Mouse (Mus musculus) midbrain, embryonic 13.5 days (tissue): Measurements from ENCODE around the gene Wrap53. TPM values are rescaled to one million over a fixed set of nuclear protein-coding genes. Genes with fewer than 3 reads are reported as not detected.

ENCODE experiments used
- ATAC-seq: fragments of 200-750 bp; cut with Nextera tagmentation; 2 replicates; pipeline ENCODE4 v1.8.0; 2017; ENCODE audit warnings: mild to moderate bottlenecking, moderate TSS enrichment, moderate library complexity
- H3K27ac ChIP-seq: fragments of 300-500 bp; sonication (generic); 2 replicates; pipeline ENCODE4 v1.5.1; 2015; ENCODE audit warnings: inconsistent platforms, mild to moderate bottlenecking, moderate library complexity
- H3K27me3 ChIP-seq: fragments of 300-500 bp; sonication (generic); 2 replicates; pipeline ENCODE4 v1.6.1; 2015; ENCODE audit warnings: mild to moderate bottlenecking, inconsistent platforms
- H3K36me3 ChIP-seq: fragments of 300-500 bp; sonication (generic); 2 replicates; pipeline ENCODE4 v1.6.1; 2015; ENCODE audit warnings: mild to moderate bottlenecking, inconsistent platforms
- H3K4me1 ChIP-seq: fragments of 300-500 bp; sonication (generic); replicated peaks from 2 replicates; pipeline ENCODE4 v1.6.1; 2015; ENCODE audit warnings: inconsistent platforms
- H3K4me2 ChIP-seq: fragments of 300-500 bp; sonication (generic); replicated peaks from 2 replicates; pipeline ENCODE4 v1.6.1; 2015; ENCODE audit warnings: moderate library complexity, mild to moderate bottlenecking, inconsistent platforms
- H3K4me3 ChIP-seq: fragments of 300-500 bp; sonication (generic); replicated peaks from 2 replicates; pipeline ENCODE4 v1.5.1; 2015; ENCODE audit warnings: mild to moderate bottlenecking, inconsistent platforms
- H3K9ac ChIP-seq: fragments of 300-500 bp; sonication (generic); replicated peaks from 2 replicates; pipeline ENCODE4 v1.6.1; 2015; ENCODE audit warnings: mild to moderate bottlenecking, inconsistent platforms
- H3K9me3 ChIP-seq: fragments of 300-500 bp; sonication (generic); 2 replicates; pipeline ENCODE4 v1.6.1; 2016; ENCODE audit warnings: mild to moderate bottlenecking, inconsistent platforms
- WGBS: fragments of 180-500 bp; shearing (Covaris S2); methylation state at CpG from one replicate; pipeline ENCODE4 v1.1.7; 2015; 5-methylcytosine and 5-hydroxymethylcytosine counted together
- polyA plus RNA-seq: library from polyadenylated mRNA; unstranded; fragments of >200 nt; fragmentation: Nextera tagmentation; extraction: Ambion mirVana; gene quantifications from 2 replicates; pipeline ENCODE4 v1.2.1, GENCODE M21; 2015

The Wrap53 gene
- polyA plus RNA-seq, 1 experiment from 2014 or later, result 26.9 TPM

GRCm38 (mm10) chr11:69594853-69595252 lies 14.8 kb upstream of the Wrap53 start:
- no peak overlapping the region for H3K9ac ChIP-seq
- no peak overlapping the region for H3K27ac ChIP-seq
- no peak overlapping the region for H3K4me3 ChIP-seq
- no peaks in the 10 kb centered on the region for H3K27me3 ChIP-seq
- peaks cover 40% of the 10 kb centered on the region for H3K36me3 ChIP-seq
- 97% methylated on average over 6 of the region's 6 CpGs for WGBS
- H3K4me2 ChIP-seq, result no peak overlapping the region
- peaks cover 15% of the 10 kb centered on the region for H3K4me1 ChIP-seq
- H3K9me3 ChIP-seq, result no peaks in the 10 kb centered on the region
- no peak for ATAC-seq

GRCm38 (mm10) chr11:69592799-69593198 lies 12.7 kb upstream of the Wrap53 start:
- Histone ChIP-seq H3K36me3 (peaks cover 60% of the 10 kb centered on the region), H3K4me1 (0 out of 2 replicates have a peak, but pooled peaks cover 8% of the 10 kb centered on the region), H3K27ac (peak overlapping the region; percentile 64), H3K4me3 (no peak overlapping the region), H3K27me3 (no peaks in the 10 kb centered on the region), H3K9me3 (no peaks in the 10 kb centered on the region), H3K9ac (no peak overlapping the region), H3K4me2 (no peak overlapping the region)
- 89% methylated on average over 4 of the region's 4 CpGs for WGBS
- ATAC-seq, result no peak

GRCm38 (mm10) chr11:69591899-69592637 lies 12.0 kb upstream of the Wrap53 start:
- Histone ChIP-seq H3K9ac (0 out of 2 replicates have a peak overlapping the region, but pooled peaks have one; percentile 10), H3K36me3 (peaks cover 68% of the 10 kb centered on the region), H3K4me2 (no peak overlapping the region), H3K4me1 (0 out of 2 replicates have a peak, but pooled peaks cover 8% of the 10 kb centered on the region), H3K4me3 (no peak overlapping the region), H3K27me3 (no peaks in the 10 kb centered on the region), H3K27ac (peak overlapping the region; percentile 64), H3K9me3 (no peaks in the 10 kb centered on the region)
- ATAC-seq, result peak; percentile 62
- 68% methylated on average over 7 of the region's 7 CpGs for WGBS

GRCm38 (mm10) chr11:69591424-69591823 lies 11.4 kb upstream of the Wrap53 start:
- H3K4me3 ChIP-seq, result no peak overlapping the region
- no peak overlapping the region for H3K27ac ChIP-seq
- ATAC-seq, result no peak
- no peak overlapping the region for H3K9ac ChIP-seq
- H3K27me3 ChIP-seq, result no peaks in the 10 kb centered on the region
- H3K36me3 ChIP-seq, result peaks cover 70% of the 10 kb centered on the region
- H3K9me3 ChIP-seq, result no peaks in the 10 kb centered on the region
- 0 out of 2 replicates have a peak, but pooled peaks cover 8% of the 10 kb centered on the region for H3K4me1 ChIP-seq
- H3K4me2 ChIP-seq, result no peak overlapping the region
- 86% methylated on average over 3 of the region's 3 CpGs for WGBS

- H3K4me3 ChIP-seq, result no peak overlapping the region
- no peak overlapping the region for H3K9ac ChIP-seq
- no peak overlapping the region for H3K4me2 ChIP-seq
- H3K36me3 ChIP-seq, result peaks cover 67% of the 10 kb centered on the region
- H3K9me3 ChIP-seq, result no peaks in the 10 kb centered on the region
- H3K4me1 ChIP-seq, result 0 out of 2 replicates have a peak, but pooled peaks cover 8% of the 10 kb centered on the region
- no peak overlapping the region for H3K27ac ChIP-seq
- no peaks in the 10 kb centered on the region for H3K27me3 ChIP-seq
- WGBS, result 95% methylated on average over 8 of the region's 8 CpGs
- ATAC-seq, result no peak
Observed at GRCm38 (mm10) chr11:69590622-69591021, 10.6 kb upstream of the Wrap53 start.

GRCm38 (mm10) chr11:69589207-69589834 lies 9.3 kb upstream of the Wrap53 start:
- Histone ChIP-seq H3K36me3 (peaks cover 61% of the 10 kb centered on the region), H3K4me1 (0 out of 2 replicates have a peak, but pooled peaks cover 8% of the 10 kb centered on the region), H3K4me3 (no peak overlapping the region), H3K4me2 (no peak overlapping the region), H3K9ac (no peak overlapping the region), H3K9me3 (no peaks in the 10 kb centered on the region), H3K27me3 (no peaks in the 10 kb centered on the region), H3K27ac (no peak overlapping the region)
- no peak for ATAC-seq
- 96% methylated on average over 22 of the region's 22 CpGs for WGBS

GRCm38 (mm10) chr11:69585718-69586325 lies 5.8 kb upstream of the Wrap53 start:
- Histone ChIP-seq H3K9me3 (no peaks in the 10 kb centered on the region), H3K4me3 (no peak overlapping the region), H3K27me3 (no peaks in the 10 kb centered on the region), H3K4me2 (no peak overlapping the region), H3K9ac (no peak overlapping the region), H3K27ac (no peak overlapping the region), H3K4me1 (peaks cover 14% of the 10 kb centered on the region), H3K36me3 (peaks cover 42% of the 10 kb centered on the region)
- WGBS, result 86% methylated on average over 7 of the region's 7 CpGs
- no peak for ATAC-seq

- no peaks in the 10 kb centered on the region for H3K27me3 ChIP-seq
Observed at GRCm38 (mm10) chr11:69584937-69585336, 4.9 kb upstream of the Wrap53 start.

GRCm38 (mm10) chr11:69584008-69584407 lies 4.0 kb upstream of the Wrap53 start:
- Histone ChIP-seq H3K4me1 (peaks cover 14% of the 10 kb centered on the region), H3K27ac (no peak overlapping the region), H3K36me3 (peaks cover 25% of the 10 kb centered on the region), H3K27me3 (no peaks in the 10 kb centered on the region), H3K4me2 (no peak overlapping the region), H3K9ac (no peak overlapping the region), H3K4me3 (no peak overlapping the region), H3K9me3 (no peaks in the 10 kb centered on the region)
- no peak for ATAC-seq
- 90% methylated on average over 7 of the region's 7 CpGs for WGBS

More at GRCm38 (mm10) chr11:69584937-69585336, 4.9 kb upstream of the Wrap53 start:
- no peak for ATAC-seq
- H3K4me3 ChIP-seq, result no peak overlapping the region
- no peak overlapping the region for H3K4me2 ChIP-seq
- H3K9ac ChIP-seq, result no peak overlapping the region
- no peak overlapping the region for H3K27ac ChIP-seq
- peaks cover 14% of the 10 kb centered on the region for H3K4me1 ChIP-seq
- H3K36me3 ChIP-seq, result peaks cover 34% of the 10 kb centered on the region
- no peaks in the 10 kb centered on the region for H3K9me3 ChIP-seq
- 95% methylated on average over 13 of the region's 13 CpGs for WGBS

GRCm38 (mm10) chr11:69582230-69582805 lies 2.3 kb upstream of the Wrap53 start:
- H3K27ac ChIP-seq, result no peak overlapping the region
- WGBS, result 63% methylated on average over 9 of the region's 9 CpGs
- no peak for ATAC-seq

GRCm38 (mm10) chr11:69581814-69582213 lies 1.8 kb upstream of the Wrap53 start:
- 0 out of 2 replicates have a peak, but pooled peaks cover 3% of the 10 kb centered on the region for H3K36me3 ChIP-seq
- peak overlapping the region; percentile 86 for H3K4me2 ChIP-seq
- ATAC-seq, result no peak
- H3K27me3 ChIP-seq, result no peaks in the 10 kb centered on the region
- peak overlapping the region; percentile 82 for H3K9ac ChIP-seq
- under 1% methylated on average over 8 of the region's 8 CpGs for WGBS
- H3K9me3 ChIP-seq, result no peaks in the 10 kb centered on the region
- peaks cover 33% of the 10 kb centered on the region for H3K4me1 ChIP-seq
- H3K27ac ChIP-seq, result peak overlapping the region; percentile 94
- peak overlapping the region; percentile 89 for H3K4me3 ChIP-seq

More at GRCm38 (mm10) chr11:69582230-69582805, 2.3 kb upstream of the Wrap53 start:
- peak overlapping the region; percentile 82 for H3K9ac ChIP-seq
- no peaks in the 10 kb centered on the region for H3K27me3 ChIP-seq
- no peaks in the 10 kb centered on the region for H3K9me3 ChIP-seq
- H3K4me2 ChIP-seq, result peak overlapping the region; percentile 86
- H3K36me3 ChIP-seq, result peaks cover 8% of the 10 kb centered on the region
- peaks cover 28% of the 10 kb centered on the region for H3K4me1 ChIP-seq
- peak overlapping the region; percentile 89 for H3K4me3 ChIP-seq
